Mouse (Mus musculus) c-Kit-negative CD71-positive TER-119-positive erythroid progenitor cells, embryonic 14.5 days (primary cell): Measurements from ENCODE around the gene Katnal1.

ENCODE experiments used
- DNase-seq: peaks from one replicate; pipeline ENCODE4 v3.0.0-alpha.2; 2013; ENCODE audit warnings: low read depth, low spot score

Katnal1 gene

GRCm38 (mm10) chr5:148927717-148928223, 1.4 kb downstream of the Katnal1 start:
- no peak for DNase-seq

GRCm38 (mm10) chr5:148924586-148924985, 4.5 kb downstream of the Katnal1 start:
- no peak for DNase-seq

- no peak for DNase-seq
Measured at GRCm38 (mm10) chr5:148924051-148924450, 5.1 kb downstream of the Katnal1 start.

GRCm38 (mm10) chr5:148923408-148923807, 5.7 kb downstream of the Katnal1 start:
- no peak for DNase-seq

- no peak for DNase-seq
Measured at GRCm38 (mm10) chr5:148922773-148923172, 6.3 kb downstream of the Katnal1 start.

GRCm38 (mm10) chr5:148918049-148918448, 11.1 kb downstream of the Katnal1 start:
- DNase-seq, result no peak

- no peak for DNase-seq
Measured at GRCm38 (mm10) chr5:148916775-148917174, 12.3 kb downstream of the Katnal1 start.

- DNase-seq, result no peak
Measured at GRCm38 (mm10) chr5:148912262-148912661, 16.9 kb downstream of the Katnal1 start.

GRCm38 (mm10) chr5:148910066-148910465, 19.1 kb downstream of the Katnal1 start:
- DNase-seq, result no peak

- no peak for DNase-seq
Measured at GRCm38 (mm10) chr5:148909402-148909801, 19.7 kb downstream of the Katnal1 start.

GRCm38 (mm10) chr5:148909057-148909395, 20.1 kb downstream of the Katnal1 start:
- no peak for DNase-seq

GRCm38 (mm10) chr5:148908191-148909056, 20.7 kb downstream of the Katnal1 start:
- no peak for DNase-seq

- no peak for DNase-seq
Measured at GRCm38 (mm10) chr5:148906305-148906704, 22.8 kb downstream of the Katnal1 start.

GRCm38 (mm10) chr5:148904846-148905245, 24.3 kb downstream of the Katnal1 start:
- no peak for DNase-seq

GRCm38 (mm10) chr5:148899361-148899760, 29.8 kb downstream of the Katnal1 start:
- DNase-seq, result no peak

GRCm38 (mm10) chr5:148897941-148898417, 31.1 kb downstream of the Katnal1 start:
- peak; percentile 26 for DNase-seq

- peak; percentile 65 for DNase-seq
Measured at GRCm38 (mm10) chr5:148897069-148897702, 31.9 kb downstream of the Katnal1 start.

- peak; percentile 20 for DNase-seq
Measured at GRCm38 (mm10) chr5:148896515-148896914, 32.6 kb downstream of the Katnal1 start.

- DNase-seq, result no peak
Measured at GRCm38 (mm10) chr5:148895833-148896232, 33.3 kb downstream of the Katnal1 start.

- no peak for DNase-seq
Measured at GRCm38 (mm10) chr5:148895034-148895433, 34.1 kb downstream of the Katnal1 start.

- no peak for DNase-seq
Measured at GRCm38 (mm10) chr5:148890237-148890636, 38.9 kb downstream of the Katnal1 start.

- no peak for DNase-seq
Measured at GRCm38 (mm10) chr5:148888032-148888431, 41.1 kb downstream of the Katnal1 start.
